Comparison of ENCODE assay signal across 8 mouse cellular contexts in the genomic region with DNA sequence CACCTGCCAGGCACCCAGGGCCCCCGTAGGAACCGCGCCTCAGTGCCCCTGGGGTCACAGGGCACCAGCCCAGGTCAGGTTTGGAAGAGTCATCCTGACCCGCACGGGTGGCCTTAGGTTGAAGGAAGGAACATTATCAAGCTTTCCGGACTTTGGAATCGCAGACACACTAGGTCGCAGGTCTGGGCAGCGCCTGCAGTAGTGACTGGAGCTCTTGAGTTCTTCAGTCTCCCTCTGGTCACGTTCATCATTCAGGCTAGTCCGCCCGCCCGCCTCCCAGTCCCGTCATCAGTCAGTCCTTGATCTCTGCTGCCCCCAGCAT. TPM values are rescaled to one million over a fixed set of nuclear protein-coding genes. Genes with fewer than 3 reads are reported as not detected.
DNase-seq lines count a peak whose midpoint lies in the region; ATAC-seq and TF ChIP-seq lines count a peak whose summit lies in the region.

No protein-coding gene starts in this region.

- H3K4me1 ChIP-seq in forebrain, embryonic 14.5 days (ENCODE audit: control insufficient read depth, insufficient read depth, low read length), result peaks cover 14% of the 10 kb centered on the region
- H3K4me1 ChIP-seq in limb, embryonic 10.5 days, result peaks cover 67% of the 10 kb centered on the region
- H3K4me1 ChIP-seq in olfactory bulb, adult 2 months (ENCODE audit: control insufficient read depth, insufficient read depth, low read length), result peaks cover 22% of the 10 kb centered on the region

- peak overlapping the region; percentile 61 for H3K4me2 ChIP-seq in forebrain, embryonic 14.5 days (ENCODE audit: low read length)

- no peaks in the 10 kb centered on the region for H3K36me3 ChIP-seq in forebrain, embryonic 14.5 days (ENCODE audit: control insufficient read depth, insufficient read depth, low read length)
- H3K36me3 ChIP-seq in limb, embryonic 10.5 days, result no peaks in the 10 kb centered on the region

- DNase-seq in ovary, postnatal 36 days (ENCODE audit: low spot score), result peak; percentile 42
- no peak for DNase-seq in ovary, postnatal 10 days (ENCODE audit: low spot score)
- DNase-seq in forebrain, embryonic 14.5 days (ENCODE audit: low spot score), result peak; percentile 13
- DNase-seq in limb, embryonic 10.5 days (ENCODE audit: low spot score), result peak; percentile 47
- DNase-seq in left cerebral cortex, postnatal 14 days (ENCODE audit: low spot score in 2 of 2), result no peak
- DNase-seq in thymus, postnatal 0 days (ENCODE audit: low spot score), result no peak
- no peak for DNase-seq in layer of hippocampus, adult 8-10 months (ENCODE audit: low spot score in 2 of 2)

- intact Hi-C loops in left cerebral cortex, postnatal 14 days (cut with DNase I), result no loop called here

- H3K4me3 ChIP-seq in forebrain, embryonic 14.5 days (ENCODE audit: low read depth, low read length), result peak overlapping the region; percentile 19
- H3K4me3 ChIP-seq in limb, embryonic 10.5 days, result peak overlapping the region; percentile 39
- peak overlapping the region; percentile 16; the same call in 1 of the 2 replicates for H3K4me3 ChIP-seq in olfactory bulb, adult 2 months (ENCODE audit: insufficient read depth, low read depth, low read length)

- ATAC-seq in forebrain, embryonic 14.5 days, result peak; percentile 48

- no peaks in the 10 kb centered on the region for H3K27me3 ChIP-seq in forebrain, embryonic 14.5 days (replicated peaks; ENCODE audit: control insufficient read depth, insufficient read depth, low read length)
- H3K27me3 ChIP-seq in limb, embryonic 10.5 days (ENCODE audit: low read depth, poor library complexity, severe bottlenecking), result peaks cover 27% of the 10 kb centered on the region

- 13% methylated on average over 14 of the region's 14 CpGs for WGBS in forebrain, embryonic 14.5 days
- WGBS in limb, embryonic 10.5 days, result 11% methylated on average over 14 of the region's 14 CpGs
- WGBS in olfactory bulb, adult 2 months, result 21% methylated on average over 14 of the region's 14 CpGs

- no peaks in the 10 kb centered on the region for H3K9me3 ChIP-seq in forebrain, embryonic 14.5 days (replicated peaks; ENCODE audit: control insufficient read depth, low read length)
- H3K9me3 ChIP-seq in limb, embryonic 10.5 days (replicated peaks), result no peaks in the 10 kb centered on the region

- H3K9ac ChIP-seq in forebrain, embryonic 14.5 days (ENCODE audit: low read length), result peak overlapping the region; percentile 43; the same call in 1 of the 2 replicates

- TF ChIP-seq POLR2A in olfactory bulb, adult 2 months (IDR thresholded peaks at IDR 0.05; ENCODE audit: insufficient read depth, low read depth, low read length), result no peak

- TF ChIP-seq CTCF in olfactory bulb, adult 2 months (IDR thresholded peaks at IDR 0.05; ENCODE audit: insufficient read depth, low read depth, low read length), result no peak

- H3K27ac ChIP-seq in forebrain, embryonic 14.5 days (ENCODE audit: low read depth, low read length), result no peak overlapping the region
- peak overlapping the region; percentile 46 for H3K27ac ChIP-seq in limb, embryonic 10.5 days
- no peak overlapping the region for H3K27ac ChIP-seq in olfactory bulb, adult 2 months (ENCODE audit: insufficient read depth, low read depth, low read length)

RNA-seq across cellular contexts. Expression of a gene that starts 0.6 kb away (rescaled TPM):
- 0.09 and 0.11 TPM in 2 replicates for polyA plus RNA-seq in forebrain, embryonic 14.5 days (2014; fragmentation: Nextera tagmentation; extraction: Ambion mirVana)
- polyA plus RNA-seq in limb, embryonic 10.5 days (2016; fragmentation: Nextera tagmentation; extraction: Ambion mirVana), result 0.11 TPM in 2 replicates
- polyA plus RNA-seq in olfactory bulb, adult 2 months (2012; ENCODE audit: insufficient read depth, insufficient read length, low replicate concordance, missing spikeins), result not detected in 2 replicates
- 10 to 100 TPM; 14.4 TPM for total RNA-seq in left cerebral cortex, postnatal 14 days (2021)
- polyA plus RNA-seq in thymus, postnatal 0 days (2015; fragmentation: Nextera tagmentation; extraction: Ambion mirVana), result 0.22 and 0.24 TPM in 2 replicates
- total RNA-seq in layer of hippocampus, adult 8-10 months (2022), result 1 to 10 TPM; 3.7 to 4.7 (median 3.9) TPM

Comparison
In these comparisons a context has a peak if more than half of its experiments do, and no peak if none do; other contexts are left out.
1. DNase-seq: peak in ovary, postnatal 36 days (single experiment), forebrain, embryonic 14.5 days (single experiment) and limb, embryonic 10.5 days (single experiment); none in ovary, postnatal 10 days (single experiment), left cerebral cortex, postnatal 14 days (0 of 2), thymus, postnatal 0 days (single experiment) and layer of hippocampus, adult 8-10 months (0 of 2).
2. Peak in every context shown above with its lines, with median percentiles within 50 percentile points of each other: H3K4me3 ChIP-seq.